Mouse (Mus musculus) cerebellum, adult (tissue): Measurements from ENCODE around the gene Frem1.
A peak's percentile ranks its signal among the peaks of the same experiment; 100 is the strongest.

Experiments
- ATAC-seq: cut with Nextera tagmentation; 2 replicates; pipeline ENCODE4 v1.9.2; 2017; ENCODE audit warnings: mild to moderate bottlenecking, moderate library complexity, mixed read lengths; ENCODE audit not compliant: insufficient number of reproducible peaks, low FRiP score, low TSS enrichment

Frem1 gene

GRCm38 (mm10) chr4:82879152-82879551 is 173.0 kb downstream of the Frem1 start:
- ATAC-seq, result no peak

GRCm38 (mm10) chr4:82876656-82877055 is 175.5 kb downstream of the Frem1 start:
- no peak for ATAC-seq

DNA sequence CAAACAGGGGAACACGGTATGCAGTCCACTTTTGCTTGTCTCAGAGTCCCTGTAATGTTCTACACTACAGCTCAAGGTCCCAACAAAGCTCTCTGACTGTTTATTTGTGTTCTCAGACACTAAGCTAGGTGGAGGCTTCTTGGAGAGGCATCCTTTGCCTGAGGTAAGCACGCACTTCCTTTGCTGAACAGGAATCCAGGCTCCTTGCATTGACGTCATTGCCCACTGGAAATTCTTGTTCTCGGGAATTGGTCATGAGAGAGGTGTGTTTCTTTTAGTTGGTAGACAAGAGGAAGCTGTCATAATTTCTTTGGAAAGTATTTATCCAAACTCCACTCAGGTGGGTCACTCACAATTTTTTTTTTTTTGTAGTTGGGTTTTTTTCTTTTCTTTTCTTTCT is 176.6 kb downstream of the Frem1 start:
- ATAC-seq, result no peak

- no peak for ATAC-seq
These were observed 177.3 kb downstream of the Frem1 start for GRCm38 (mm10) chr4:82874791-82875190.

- no peak for ATAC-seq
These were observed 179.6 kb downstream of the Frem1 start for GRCm38 (mm10) chr4:82872548-82872947.

- ATAC-seq, result no peak
These were observed 180.0 kb downstream of the Frem1 start for GRCm38 (mm10) chr4:82872121-82872520.

- ATAC-seq, result no peak
These were observed 181.2 kb downstream of the Frem1 start for GRCm38 (mm10) chr4:82870931-82871330.

DNA sequence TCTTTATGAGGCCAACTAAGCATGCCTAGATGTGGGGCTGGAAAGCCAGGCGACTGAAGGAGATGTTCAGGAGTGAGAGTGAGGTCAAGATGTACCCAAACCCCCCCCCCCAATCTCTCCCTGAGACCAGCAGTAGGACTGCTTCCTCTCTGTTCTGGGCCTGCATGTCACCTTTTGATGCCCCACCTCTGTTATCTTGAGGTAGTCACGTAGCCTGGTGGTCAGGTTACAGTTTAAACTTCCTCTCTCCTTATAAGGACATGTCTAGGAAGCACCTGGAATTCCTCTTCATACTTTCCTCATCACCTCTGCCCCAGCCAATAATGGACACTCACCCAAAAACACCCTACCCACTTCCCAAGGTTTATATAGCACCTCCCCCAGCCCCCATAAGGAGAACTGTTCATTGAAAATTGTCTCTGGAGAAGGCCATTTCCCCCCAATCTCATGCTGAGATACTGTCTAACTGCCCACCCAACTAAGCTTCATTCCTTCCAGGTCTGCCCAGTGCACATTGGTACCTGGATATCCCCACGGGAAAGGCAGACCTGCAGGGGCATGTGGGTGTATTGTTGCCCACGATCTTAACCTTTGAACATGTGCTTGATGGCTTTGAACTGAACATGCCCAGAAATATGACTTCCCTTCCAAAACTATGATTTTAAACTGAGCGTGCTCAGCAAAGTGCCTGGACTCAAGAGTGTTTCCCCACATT is 184.3 kb downstream of the Frem1 start:
- ATAC-seq, result no peak

GRCm38 (mm10) chr4:82867111-82867510 is 185.0 kb downstream of the Frem1 start:
- ATAC-seq, result no peak

DNA sequence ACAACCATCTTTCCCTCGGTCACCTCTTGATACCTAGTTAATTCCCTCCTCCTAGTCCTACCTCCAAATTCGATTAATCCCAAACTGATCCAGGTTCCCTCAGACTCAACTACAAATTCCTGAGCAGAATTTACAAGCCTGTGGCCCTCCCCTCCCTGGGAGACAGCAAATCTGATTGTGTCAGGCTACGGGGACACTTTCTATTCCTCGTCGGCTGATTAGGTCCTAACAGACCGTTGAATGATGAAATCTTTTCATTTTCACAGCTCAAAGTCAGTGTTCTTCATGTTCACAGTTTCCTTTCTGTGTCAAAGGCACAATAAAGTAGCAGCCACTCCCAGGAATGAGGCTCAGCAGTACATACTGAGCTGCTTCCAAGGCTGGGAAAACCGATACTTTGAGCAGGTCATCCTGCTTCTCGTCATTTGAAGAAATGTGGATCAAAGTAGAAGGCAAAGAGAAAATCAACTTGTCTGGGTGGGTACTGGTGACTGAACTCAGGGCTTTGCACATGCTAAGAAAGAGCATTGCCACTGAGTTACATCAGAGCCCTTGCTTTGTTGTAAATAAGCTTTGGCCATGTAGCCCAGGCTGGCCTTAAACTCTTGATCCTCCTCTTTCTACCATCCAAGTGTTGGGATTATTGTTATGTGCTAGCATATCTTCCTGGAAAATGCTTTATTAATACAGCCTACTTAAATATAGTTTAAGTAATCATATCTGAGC is 187.0 kb downstream of the Frem1 start:
- no peak for ATAC-seq

DNA sequence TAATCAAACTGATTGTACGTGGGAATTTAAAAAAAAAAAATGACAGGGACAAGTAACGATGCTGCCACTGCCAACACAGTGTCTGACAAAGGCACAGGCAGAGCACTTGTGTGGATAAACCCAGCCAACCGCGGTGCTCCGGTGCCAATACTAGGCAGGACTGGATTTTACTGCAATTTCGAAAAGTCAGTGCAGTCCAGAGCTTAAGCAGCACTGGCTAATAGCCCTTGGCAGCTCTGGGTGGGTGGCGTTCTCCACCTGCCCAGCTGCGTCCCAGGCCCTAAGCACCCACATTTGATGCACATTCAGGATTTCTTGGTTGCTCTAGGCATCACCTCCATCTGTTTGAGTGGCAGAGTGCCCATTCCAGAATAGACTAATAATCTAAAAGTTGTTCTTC is 188.8 kb downstream of the Frem1 start:
- no peak for ATAC-seq

DNA sequence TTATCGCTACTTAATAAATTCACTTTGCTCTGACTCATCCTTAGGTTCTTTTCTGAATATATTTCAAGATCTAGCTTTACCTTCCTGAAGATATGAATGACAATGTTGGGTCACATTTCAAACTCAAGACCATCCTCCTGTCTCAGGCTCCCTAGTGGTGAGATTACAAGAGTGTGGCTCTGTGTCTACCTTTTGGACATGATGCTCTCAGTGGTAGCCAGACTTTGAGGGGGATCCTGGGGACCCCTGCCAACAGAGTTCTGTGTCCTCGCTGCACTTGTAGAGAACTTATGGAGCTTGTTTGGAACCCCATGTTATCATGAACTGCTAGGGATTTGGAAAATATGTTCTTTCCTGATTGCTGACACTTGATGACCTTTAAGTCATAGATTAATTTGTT is 190.7 kb downstream of the Frem1 start:
- ATAC-seq, result no peak

- no peak for ATAC-seq
These were observed 191.6 kb downstream of the Frem1 start for GRCm38 (mm10) chr4:82860566-82860965.

- ATAC-seq, result peak; percentile 86
These were observed 192.7 kb downstream of the Frem1 start, which contains the start of gene Zdhhc21 for GRCm38 (mm10) chr4:82859131-82860125. Zdhhc21 (minus strand) TSS chr4:82859958.

GRCm38 (mm10) chr4:82858431-82859010 is 193.6 kb downstream of the Frem1 start:
- no peak for ATAC-seq

- ATAC-seq, result no peak
These were observed 195.2 kb downstream of the Frem1 start for GRCm38 (mm10) chr4:82856986-82857385.

DNA sequence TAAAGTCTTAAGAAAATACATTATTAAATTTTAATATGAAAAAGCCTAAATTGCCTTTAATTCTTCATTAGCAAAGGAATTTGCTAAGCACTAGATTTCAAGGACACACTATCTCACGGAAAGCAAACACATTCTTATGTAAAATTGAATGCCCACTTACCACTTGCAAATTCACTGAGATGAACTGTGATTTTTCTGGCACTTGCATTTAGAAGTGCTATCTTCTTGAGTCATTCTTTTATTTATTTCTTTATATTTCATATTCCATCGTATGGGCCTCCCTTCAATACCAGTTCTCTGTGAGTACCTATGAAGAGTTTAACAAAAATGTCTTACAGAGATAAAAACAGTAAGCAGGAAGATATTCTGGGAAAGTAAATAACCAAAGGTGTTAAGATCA is 198.3 kb downstream of the Frem1 start:
- ATAC-seq, result no peak

GRCm38 (mm10) chr4:82848552-82849234 is 203.4 kb downstream of the Frem1 start:
- ATAC-seq, result no peak
